Mouse (Mus musculus) cerebellum, adult 11 months (tissue): ENCODE measurements around the gene Trim63.

ENCODE experiments used
- DNase-seq: peaks from one replicate; pipeline ENCODE4 v3.0.0; 2022

The Trim63 gene

DNA sequence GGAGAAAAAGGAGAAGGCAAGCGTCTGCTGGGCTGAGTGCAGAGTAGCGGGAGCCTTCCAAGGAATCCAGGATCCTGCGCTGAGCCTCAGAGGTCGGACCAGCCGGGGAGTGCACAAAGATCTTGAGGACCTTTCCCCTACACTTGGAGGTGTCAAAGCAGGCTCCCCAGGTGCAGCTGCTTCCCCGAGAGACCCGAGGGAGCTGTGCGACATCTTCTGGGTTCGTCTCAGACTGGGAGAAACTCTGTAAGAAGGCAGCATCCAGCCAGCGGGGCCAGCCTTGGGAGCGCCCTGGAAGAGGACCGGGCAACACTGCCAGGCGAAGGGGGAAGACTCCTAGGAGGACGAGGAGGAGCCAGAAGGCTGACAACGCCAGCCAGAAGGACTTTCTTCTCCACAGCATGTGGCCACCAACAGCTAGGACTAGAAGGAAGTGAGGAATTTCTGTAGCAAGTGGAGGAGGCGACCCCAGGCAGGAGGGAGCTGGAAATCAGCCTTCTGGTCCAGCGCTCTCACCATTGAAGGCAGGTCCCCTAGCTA lies 56.5 kb downstream of the Trim63 start:
- no peak for DNase-seq

DNA sequence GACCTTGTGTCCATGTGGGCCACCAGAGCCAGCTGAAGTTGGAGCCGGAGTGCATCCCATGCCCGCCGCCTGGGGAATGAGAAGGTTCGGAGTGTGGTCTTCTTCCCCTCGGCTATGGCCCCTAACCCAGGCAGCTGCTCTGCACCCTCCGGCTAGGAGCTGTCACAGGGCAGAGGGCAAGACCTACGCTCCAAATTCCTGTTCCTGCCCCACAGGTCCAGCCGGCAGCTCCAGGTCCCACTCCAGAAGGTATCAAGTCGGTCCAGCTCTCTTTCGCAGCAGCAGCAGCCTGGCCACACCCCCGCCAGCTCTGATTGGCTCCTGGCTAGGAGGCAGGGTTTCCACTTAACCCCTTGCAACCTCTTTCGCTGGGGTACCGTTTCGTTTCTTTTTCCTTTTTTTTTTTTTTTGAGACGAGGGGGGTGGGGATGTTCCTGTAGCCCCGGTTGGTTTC lies 57.4 kb downstream of the Trim63 start:
- DNase-seq, result peak; percentile 82

DNA sequence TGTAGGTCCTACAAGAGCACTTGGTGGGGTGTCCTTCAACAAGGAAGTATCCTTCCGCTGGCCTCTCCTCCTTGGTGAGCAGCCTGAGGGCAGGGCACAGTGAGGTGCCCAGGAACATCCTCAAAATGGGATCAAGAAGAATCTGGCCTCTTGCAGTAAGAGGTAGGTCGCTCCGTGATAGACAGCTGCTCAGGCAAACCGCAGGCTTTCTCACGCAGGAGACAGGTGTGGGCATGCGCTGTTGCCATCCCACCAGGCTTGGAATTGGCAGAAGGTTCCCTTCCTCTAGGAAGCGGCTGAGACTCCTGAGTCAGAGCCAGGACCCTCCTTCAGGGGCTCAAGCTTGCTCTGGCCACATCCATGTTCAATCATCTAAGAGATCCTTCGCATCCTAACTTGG lies 58.4 kb downstream of the Trim63 start:
- no peak for DNase-seq

DNA sequence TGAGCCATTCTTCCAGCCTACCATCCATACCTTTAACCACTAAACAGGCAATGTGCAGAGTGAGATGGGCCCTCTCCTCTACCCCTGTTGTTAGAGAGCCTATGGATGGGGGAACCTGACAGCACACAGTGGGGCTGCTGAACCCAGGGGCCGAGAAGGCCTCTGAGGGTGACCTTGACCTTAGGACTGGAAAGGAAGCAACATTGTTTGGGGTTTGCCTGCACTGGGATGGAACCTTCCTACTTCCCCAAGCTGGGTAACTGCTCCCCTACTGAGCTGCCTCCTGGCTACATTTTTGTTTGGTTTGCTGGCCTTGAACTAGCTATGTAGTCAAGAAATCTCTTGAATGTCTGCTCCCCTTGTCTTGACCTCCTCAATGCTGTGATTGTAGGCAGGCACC lies 59.4 kb downstream of the Trim63 start:
- no peak for DNase-seq

DNA sequence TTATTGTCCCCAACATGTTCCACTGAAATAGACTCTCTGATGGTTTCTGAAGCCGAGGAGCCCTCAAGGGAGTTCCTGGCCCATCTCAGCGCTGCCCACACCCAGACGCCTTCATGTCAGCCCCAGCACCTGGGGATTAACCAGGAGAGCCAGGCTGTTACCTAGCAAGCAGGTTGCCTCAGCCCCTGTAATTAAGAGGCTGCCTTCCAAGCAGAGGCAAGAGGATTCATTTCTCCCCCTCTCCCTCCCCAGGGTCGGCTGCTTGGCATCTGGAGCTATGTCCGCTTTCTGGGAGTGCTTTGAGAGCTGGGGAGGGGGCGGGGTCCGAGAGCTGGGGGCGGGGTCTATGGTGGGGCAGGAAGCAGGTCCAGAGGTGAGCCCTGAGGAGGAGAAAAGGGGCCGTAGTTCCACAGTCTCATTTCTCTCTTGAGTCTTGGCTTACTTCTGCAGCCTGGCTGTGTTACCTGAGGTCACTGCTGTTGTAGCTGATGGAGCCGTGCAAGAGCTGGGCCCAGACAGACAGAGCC lies 63.2 kb downstream of the Trim63 start:
- DNase-seq, result no peak
